Mouse (Mus musculus) midbrain, embryonic 13.5 days (tissue): ENCODE measurements at regions not wholly inside any gene's neighbourhood (a gene's known extent, or its start where the extent isn't known, plus 50 kb on each side); places are given as distances from the start of the nearest gene placed in this dataset.
A peak's percentile ranks its signal among the peaks of the same experiment; 100 is the strongest.
"Not testable (repeated sequence)": the region's sequence is repeated elsewhere in the genome, so short reads cannot be mapped to it uniquely, and the experiment has no call there.

Experiments
- ATAC-seq: fragments of 200-750 bp; cut with Nextera tagmentation; 2 replicates; pipeline ENCODE4 v1.8.0; 2017; ENCODE audit warnings: mild to moderate bottlenecking, moderate TSS enrichment, moderate library complexity
- H3K27ac ChIP-seq: fragments of 300-500 bp; sonication (generic); 2 replicates; pipeline ENCODE4 v1.5.1; 2015; ENCODE audit warnings: inconsistent platforms, mild to moderate bottlenecking, moderate library complexity
- H3K27me3 ChIP-seq: fragments of 300-500 bp; sonication (generic); 2 replicates; pipeline ENCODE4 v1.6.1; 2015; ENCODE audit warnings: mild to moderate bottlenecking, inconsistent platforms
- H3K36me3 ChIP-seq: fragments of 300-500 bp; sonication (generic); 2 replicates; pipeline ENCODE4 v1.6.1; 2015; ENCODE audit warnings: mild to moderate bottlenecking, inconsistent platforms
- H3K4me1 ChIP-seq: fragments of 300-500 bp; sonication (generic); replicated peaks from 2 replicates; pipeline ENCODE4 v1.6.1; 2015; ENCODE audit warnings: inconsistent platforms
- H3K4me2 ChIP-seq: fragments of 300-500 bp; sonication (generic); replicated peaks from 2 replicates; pipeline ENCODE4 v1.6.1; 2015; ENCODE audit warnings: moderate library complexity, mild to moderate bottlenecking, inconsistent platforms
- H3K4me3 ChIP-seq: fragments of 300-500 bp; sonication (generic); replicated peaks from 2 replicates; pipeline ENCODE4 v1.5.1; 2015; ENCODE audit warnings: mild to moderate bottlenecking, inconsistent platforms
- H3K9ac ChIP-seq: fragments of 300-500 bp; sonication (generic); replicated peaks from 2 replicates; pipeline ENCODE4 v1.6.1; 2015; ENCODE audit warnings: mild to moderate bottlenecking, inconsistent platforms
- H3K9me3 ChIP-seq: fragments of 300-500 bp; sonication (generic); 2 replicates; pipeline ENCODE4 v1.6.1; 2016; ENCODE audit warnings: mild to moderate bottlenecking, inconsistent platforms
- whole genome bisulfite sequencing: fragments of 180-500 bp; shearing (Covaris S2); methylation state at CpG from one replicate; pipeline ENCODE4 v1.1.7; 2015; 5-methylcytosine and 5-hydroxymethylcytosine counted together

GRCm38 (mm10) chr5:117040878-117041277 is 75.0 kb downstream of the Suds3 start:
- H3K27me3 ChIP-seq, result no peaks in the 10 kb centered on the region
- H3K9ac ChIP-seq, result no peak overlapping the region
- no peaks in the 10 kb centered on the region for H3K9me3 ChIP-seq
- H3K4me1 ChIP-seq, result no peaks in the 10 kb centered on the region
- no peak overlapping the region for H3K4me3 ChIP-seq
- WGBS, result 82% methylated on average over 9 of the region's 9 CpGs
- H3K27ac ChIP-seq, result no peak overlapping the region
- no peak overlapping the region for H3K4me2 ChIP-seq
- H3K36me3 ChIP-seq, result no peaks in the 10 kb centered on the region
- no peak for ATAC-seq

GRCm38 (mm10) chr5:117037261-117037660 is 78.7 kb downstream of the Suds3 start:
- Histone ChIP-seq H3K9ac (no peak overlapping the region), H3K4me2 (no peak overlapping the region), H3K4me1 (no peaks in the 10 kb centered on the region), H3K36me3 (no peaks in the 10 kb centered on the region), H3K4me3 (no peak overlapping the region), H3K27me3 (no peaks in the 10 kb centered on the region), H3K9me3 (no peaks in the 10 kb centered on the region), H3K27ac (no peak overlapping the region)
- 22% methylated on average over 3 of the region's 3 CpGs for WGBS
- ATAC-seq, result no peak

GRCm38 (mm10) chr5:117032130-117032529 is 83.8 kb downstream of the Suds3 start:
- Histone ChIP-seq H3K9me3 (no peaks in the 10 kb centered on the region), H3K4me3 (no peak overlapping the region), H3K36me3 (no peaks in the 10 kb centered on the region), H3K27ac (no peak overlapping the region), H3K4me2 (no peak overlapping the region), H3K27me3 (no peaks in the 10 kb centered on the region), H3K9ac (no peak overlapping the region), H3K4me1 (no peaks in the 10 kb centered on the region)
- WGBS, result 81% methylated on average over 10 of the region's 10 CpGs
- no peak for ATAC-seq

- no peaks in the 10 kb centered on the region for H3K27me3 ChIP-seq
- no peaks in the 10 kb centered on the region for H3K36me3 ChIP-seq
- H3K9me3 ChIP-seq, result peaks cover 5% of the 10 kb centered on the region; the same call in 1 of the 2 replicates
- no peak for ATAC-seq
- H3K4me2 ChIP-seq, result no peak overlapping the region
- H3K9ac ChIP-seq, result no peak overlapping the region
- H3K4me3 ChIP-seq, result no peak overlapping the region
- no peak overlapping the region for H3K27ac ChIP-seq
- no peaks in the 10 kb centered on the region for H3K4me1 ChIP-seq
- WGBS, result 85% methylated on average over 13 of the region's 13 CpGs
Observed at GRCm38 (mm10) chr5:117025689-117026383, 90.1 kb downstream of the Suds3 start.

- Histone ChIP-seq H3K36me3 (no peaks in the 10 kb centered on the region), H3K9me3 (no peaks in the 10 kb centered on the region), H3K4me3 (no peak overlapping the region), H3K4me1 (no peaks in the 10 kb centered on the region), H3K4me2 (no peak overlapping the region), H3K27ac (no peak overlapping the region), H3K9ac (no peak overlapping the region), H3K27me3 (no peaks in the 10 kb centered on the region)
- WGBS, result 85% methylated on average over 6 of the region's 6 CpGs
- ATAC-seq, result no peak
Observed at GRCm38 (mm10) chr5:117018419-117019150, 97.3 kb downstream of the Suds3 start.

GRCm38 (mm10) chr5:117011128-117011527 is 104.8 kb downstream of the Suds3 start:
- WGBS, result 90% methylated on average over 7 of the region's 7 CpGs

GRCm38 (mm10) chr5:117000770-117001201 is 115.1 kb downstream of the Suds3 start:
- H3K27ac ChIP-seq, result peak overlapping the region; percentile 2
- no peak overlapping the region for H3K9ac ChIP-seq
- H3K9me3 ChIP-seq, result no peaks in the 10 kb centered on the region
- 32% methylated on average over 20 of the region's 20 CpGs for WGBS
- no peak overlapping the region for H3K4me3 ChIP-seq
- H3K27me3 ChIP-seq, result no peaks in the 10 kb centered on the region
- peak; percentile 34; the same call in 1 of the 2 replicates for ATAC-seq
- peaks cover 10% of the 10 kb centered on the region for H3K4me1 ChIP-seq
- peak overlapping the region; percentile 24; the same call in 1 of the 2 replicates for H3K4me2 ChIP-seq
- no peaks in the 10 kb centered on the region for H3K36me3 ChIP-seq

More at GRCm38 (mm10) chr5:117011128-117011527, 104.8 kb downstream of the Suds3 start:
- Histone ChIP-seq H3K27me3 (no peaks in the 10 kb centered on the region), H3K4me3 (no peak overlapping the region), H3K36me3 (no peaks in the 10 kb centered on the region), H3K4me2 (no peak overlapping the region), H3K9me3 (no peaks in the 10 kb centered on the region), H3K4me1 (no peaks in the 10 kb centered on the region), H3K9ac (no peak overlapping the region), H3K27ac (no peak overlapping the region)
- no peak for ATAC-seq

- H3K27me3 ChIP-seq, result no peaks in the 10 kb centered on the region
- H3K4me2 ChIP-seq, result no peak overlapping the region
- H3K9ac ChIP-seq, result no peak overlapping the region
- H3K4me3 ChIP-seq, result no peak overlapping the region
- H3K27ac ChIP-seq, result no peak overlapping the region
- 76% methylated on average over 5 of the region's 5 CpGs for WGBS
- no peak for ATAC-seq
- no peaks in the 10 kb centered on the region for H3K9me3 ChIP-seq
- no peaks in the 10 kb centered on the region for H3K4me1 ChIP-seq
- H3K36me3 ChIP-seq, result no peaks in the 10 kb centered on the region
Observed at GRCm38 (mm10) chr5:116994508-116994907, 121.4 kb downstream of the Suds3 start.

GRCm38 (mm10) chr5:116993674-116994073 is 122.2 kb downstream of the Suds3 start:
- H3K27ac ChIP-seq, result no peak overlapping the region
- no peak overlapping the region for H3K4me3 ChIP-seq
- no peak overlapping the region for H3K9ac ChIP-seq
- H3K4me2 ChIP-seq, result no peak overlapping the region
- H3K27me3 ChIP-seq, result no peaks in the 10 kb centered on the region
- ATAC-seq, result no peak
- no peaks in the 10 kb centered on the region for H3K9me3 ChIP-seq
- no peaks in the 10 kb centered on the region for H3K4me1 ChIP-seq
- WGBS, result 88% methylated on average over 1 of the region's 1 CpGs
- H3K36me3 ChIP-seq, result no peaks in the 10 kb centered on the region

- ATAC-seq, result no peak
- WGBS, result 86% methylated on average over 6 of the region's 6 CpGs
Observed at GRCm38 (mm10) chr5:116991461-116991860, 124.5 kb downstream of the Suds3 start.

GRCm38 (mm10) chr5:116971474-116971873 is 144.4 kb downstream of the Suds3 start:
- not testable (repeated sequence) for H3K4me1 ChIP-seq, H3K9me3 ChIP-seq, H3K4me3 ChIP-seq, H3K36me3 ChIP-seq, ATAC-seq, H3K27ac ChIP-seq, H3K4me2 ChIP-seq, H3K27me3 ChIP-seq, H3K9ac ChIP-seq
- 85% methylated on average over 4 of the region's 4 CpGs for WGBS

More at GRCm38 (mm10) chr5:116991461-116991860, 124.5 kb downstream of the Suds3 start:
- H3K4me1 ChIP-seq, result no peaks in the 10 kb centered on the region
- H3K4me2 ChIP-seq, result no peak overlapping the region
- no peak overlapping the region for H3K4me3 ChIP-seq
- H3K27ac ChIP-seq, result no peak overlapping the region
- H3K27me3 ChIP-seq, result no peaks in the 10 kb centered on the region
- H3K9me3 ChIP-seq, result no peaks in the 10 kb centered on the region
- no peak overlapping the region for H3K9ac ChIP-seq
- no peaks in the 10 kb centered on the region for H3K36me3 ChIP-seq

GRCm38 (mm10) chr5:116964171-116964570 is 151.7 kb downstream of the Suds3 start:
- no peaks in the 10 kb centered on the region for H3K36me3 ChIP-seq
- H3K9ac ChIP-seq, result no peak overlapping the region
- WGBS, result 79% methylated on average over 7 of the region's 7 CpGs
- ATAC-seq, result no peak
- H3K4me3 ChIP-seq, result no peak overlapping the region
- no peak overlapping the region for H3K27ac ChIP-seq
- H3K9me3 ChIP-seq, result no peaks in the 10 kb centered on the region
- H3K4me1 ChIP-seq, result no peaks in the 10 kb centered on the region
- no peaks in the 10 kb centered on the region for H3K27me3 ChIP-seq
- no peak overlapping the region for H3K4me2 ChIP-seq
